Mouse (Mus musculus) heart, embryonic 13.5 days (tissue): ENCODE measurements around the gene Ifit3. TPM values are rescaled to one million over a fixed set of nuclear protein-coding genes. Genes with fewer than 3 reads are reported as not detected.

Source experiments
- ATAC-seq: fragments of 200-750 bp; cut with Nextera tagmentation; 2 replicates; pipeline ENCODE4 v1.8.0; 2017; ENCODE audit warnings: moderate TSS enrichment; ENCODE audit not compliant: insufficient number of reproducible peaks, low FRiP score, low TSS enrichment; ENCODE audit errors: extremely low read depth
- H3K27ac ChIP-seq: fragments of 300-500 bp; sonication (generic); replicated peaks from 2 replicates; pipeline ENCODE4 v1.5.1; 2015; ENCODE audit warnings: moderate library complexity, mild to moderate bottlenecking, inconsistent platforms
- H3K27me3 ChIP-seq: fragments of 300-500 bp; sonication (generic); replicated peaks from 2 replicates; pipeline ENCODE4 v1.6.1; 2015; ENCODE audit warnings: mild to moderate bottlenecking, inconsistent platforms
- H3K36me3 ChIP-seq: fragments of 300-500 bp; sonication (generic); 2 replicates; pipeline ENCODE4 v1.6.1; 2015; ENCODE audit warnings: mild to moderate bottlenecking, inconsistent platforms
- H3K4me1 ChIP-seq: fragments of 300-500 bp; sonication (generic); 2 replicates; pipeline ENCODE4 v1.6.1; 2015; ENCODE audit warnings: inconsistent platforms
- H3K4me2 ChIP-seq: fragments of 300-500 bp; sonication (generic); 2 replicates; pipeline ENCODE4 v1.6.1; 2015; ENCODE audit warnings: inconsistent platforms, mild to moderate bottlenecking, moderate library complexity
- H3K4me3 ChIP-seq: fragments of 300-500 bp; sonication (generic); 2 replicates; pipeline ENCODE4 v1.5.1; 2015; ENCODE audit warnings: moderate library complexity, mild to moderate bottlenecking, inconsistent platforms
- H3K9ac ChIP-seq: fragments of 300-500 bp; sonication (generic); 2 replicates; pipeline ENCODE4 v1.6.1; 2015; ENCODE audit warnings: inconsistent platforms, mild to moderate bottlenecking, moderate library complexity
- H3K9me3 ChIP-seq: fragments of 300-500 bp; sonication (generic); 2 replicates; pipeline ENCODE4 v1.6.1; 2016; ENCODE audit warnings: inconsistent platforms
- WGBS: fragments of 180-500 bp; shearing (Covaris S2); methylation state at CpG from one replicate; pipeline ENCODE4 v1.1.7; 2015; ENCODE audit warnings: mixed read lengths; 5-methylcytosine and 5-hydroxymethylcytosine counted together
- polyA plus RNA-seq: library from polyadenylated mRNA; unstranded; fragments of >200 nt; fragmentation: Nextera tagmentation; extraction: Ambion mirVana; gene quantifications from 2 replicates; pipeline ENCODE4 v1.2.1, GENCODE M21; 2015

Gene Ifit3
- polyA plus RNA-seq, 1 experiment from 2014 or later = 1.6 TPM

DNA sequence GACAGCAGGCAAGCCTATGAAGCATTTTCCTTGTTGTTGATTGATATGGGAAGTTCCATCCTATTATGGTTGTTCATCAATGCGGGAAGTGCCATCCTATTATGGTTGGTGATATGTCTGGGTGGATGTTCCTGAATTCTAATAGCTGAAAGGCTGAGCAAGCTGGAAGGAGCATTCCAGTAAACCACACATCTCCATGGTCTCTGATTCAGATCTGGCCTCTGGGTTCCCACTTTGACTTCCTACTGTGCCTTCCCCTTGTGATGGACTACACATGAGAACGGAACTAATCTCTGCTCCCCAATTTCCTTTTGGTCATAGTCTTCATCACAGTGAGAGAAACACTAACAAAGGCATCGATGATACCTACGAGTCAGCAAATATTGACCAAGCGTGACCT is 37.5 kb downstream of the Ifit3 start:
- Histone ChIP-seq H3K4me1 (no peaks in the 10 kb centered on the region), H3K4me2 (no peak overlapping the region), H3K4me3 (no peak overlapping the region), H3K27me3 (no peaks in the 10 kb centered on the region), H3K9ac (no peak overlapping the region), H3K36me3 (no peaks in the 10 kb centered on the region), H3K27ac (no peak overlapping the region), H3K9me3 (no peaks in the 10 kb centered on the region)
- no peak for ATAC-seq
- 87% methylated on average over 5 of the region's 5 CpGs for WGBS

DNA sequence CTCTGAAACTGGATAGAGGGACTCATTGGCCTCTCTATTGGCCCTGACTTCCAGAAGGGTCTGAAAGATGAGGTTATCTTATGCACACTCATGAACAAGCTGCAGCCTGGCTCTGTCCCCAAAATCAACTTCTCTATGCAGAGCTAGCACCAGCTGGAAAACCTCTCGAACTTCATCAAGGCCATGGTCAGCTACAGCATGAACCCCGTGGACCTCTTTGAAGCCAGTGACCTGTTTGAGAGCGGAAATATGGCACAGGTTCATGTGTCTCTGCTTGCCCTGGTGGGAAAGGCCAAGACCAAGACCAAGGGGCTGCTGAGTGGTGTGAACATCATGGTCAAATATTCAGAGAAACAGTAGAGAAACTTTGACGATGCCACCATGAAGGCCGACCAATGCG is 40.5 kb downstream of the Ifit3 start:
- no peaks in the 10 kb centered on the region for H3K36me3 ChIP-seq
- H3K4me2 ChIP-seq = no peak overlapping the region
- H3K27me3 ChIP-seq = no peaks in the 10 kb centered on the region
- ATAC-seq = no peak
- H3K4me3 ChIP-seq = no peak overlapping the region
- no peak overlapping the region for H3K27ac ChIP-seq
- no peaks in the 10 kb centered on the region for H3K9me3 ChIP-seq
- WGBS = 84% methylated on average over 6 of the region's 6 CpGs
- no peak overlapping the region for H3K9ac ChIP-seq
- no peaks in the 10 kb centered on the region for H3K4me1 ChIP-seq

DNA sequence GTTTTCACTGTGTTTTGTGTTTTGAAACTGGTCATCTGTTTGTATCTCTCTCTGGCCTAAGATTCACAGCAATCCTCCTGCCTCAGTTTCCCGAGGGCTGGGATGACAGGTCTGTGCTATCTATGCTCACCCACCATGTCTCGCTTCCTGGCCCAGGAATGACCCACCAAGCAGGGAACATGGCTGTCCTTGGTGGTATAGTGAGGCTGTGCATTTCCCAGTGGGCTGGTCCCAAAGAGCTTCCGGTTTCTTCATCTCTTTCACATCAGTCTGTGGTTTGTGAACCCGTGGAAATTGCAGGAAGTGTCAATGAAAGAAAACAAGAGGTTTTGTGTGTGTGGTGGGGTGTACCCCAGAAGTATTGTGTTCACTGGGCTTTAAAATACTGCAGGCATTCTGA is 41.3 kb downstream of the Ifit3 start:
- ATAC-seq = no peak
- no peak overlapping the region for H3K4me3 ChIP-seq
- no peaks in the 10 kb centered on the region for H3K27me3 ChIP-seq
- H3K36me3 ChIP-seq = no peaks in the 10 kb centered on the region
- no peak overlapping the region for H3K27ac ChIP-seq
- H3K9ac ChIP-seq = no peak overlapping the region
- 68% methylated on average over 4 of the region's 4 CpGs for WGBS
- H3K4me1 ChIP-seq = no peaks in the 10 kb centered on the region
- no peak overlapping the region for H3K4me2 ChIP-seq
- H3K9me3 ChIP-seq = no peaks in the 10 kb centered on the region

DNA sequence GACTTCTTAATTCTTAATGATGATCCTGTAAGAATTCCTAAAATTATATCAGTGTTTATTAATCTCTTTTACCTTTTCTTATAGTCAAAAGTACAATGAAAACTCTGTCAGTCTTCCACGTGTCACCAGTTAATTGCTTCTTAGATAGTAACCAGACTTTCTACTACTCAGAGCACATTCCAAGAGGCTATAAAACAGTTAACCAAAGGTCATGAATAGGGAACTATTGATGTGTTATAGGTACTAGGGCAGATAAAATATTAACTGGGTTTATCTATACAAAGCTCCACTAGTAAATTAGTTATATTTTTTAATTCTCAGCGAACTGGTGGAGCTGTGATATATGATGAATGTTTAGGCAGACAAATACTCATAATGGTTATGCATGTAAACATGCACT is 44.2 kb downstream of the Ifit3 start:
- 61% methylated on average over 2 of the region's 2 CpGs for WGBS
- Histone ChIP-seq H3K4me3 (no peak overlapping the region), H3K36me3 (no peaks in the 10 kb centered on the region), H3K27me3 (no peaks in the 10 kb centered on the region), H3K4me2 (no peak overlapping the region), H3K9ac (no peak overlapping the region), H3K27ac (no peak overlapping the region), H3K4me1 (no peaks in the 10 kb centered on the region), H3K9me3 (no peaks in the 10 kb centered on the region)
- no peak for ATAC-seq

DNA sequence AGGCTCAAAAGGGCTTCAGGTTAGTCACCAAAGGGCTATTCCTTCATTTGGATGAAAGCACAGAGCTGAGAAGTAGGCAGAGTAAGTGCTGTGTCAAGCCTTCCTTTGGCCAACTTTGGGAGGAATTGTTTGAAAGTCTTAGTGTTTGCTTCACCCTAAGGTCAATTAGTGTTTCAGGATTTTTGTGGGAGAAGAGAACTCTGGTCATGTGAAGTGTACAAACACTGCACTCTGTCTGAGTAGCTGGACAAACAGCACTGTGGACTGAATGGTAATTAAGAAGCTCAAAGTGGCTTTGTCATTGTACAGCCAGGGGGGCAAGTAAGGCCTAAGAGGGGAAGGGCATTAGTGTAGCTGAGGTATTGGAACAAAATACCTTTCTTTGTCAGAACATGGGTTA is 48.2 kb downstream of the Ifit3 start:
- ATAC-seq = no peak
- Histone ChIP-seq H3K27me3 (no peaks in the 10 kb centered on the region), H3K4me1 (no peaks in the 10 kb centered on the region), H3K9me3 (no peaks in the 10 kb centered on the region), H3K4me3 (no peak overlapping the region), H3K9ac (no peak overlapping the region), H3K27ac (no peak overlapping the region), H3K4me2 (no peak overlapping the region), H3K36me3 (no peaks in the 10 kb centered on the region)

DNA sequence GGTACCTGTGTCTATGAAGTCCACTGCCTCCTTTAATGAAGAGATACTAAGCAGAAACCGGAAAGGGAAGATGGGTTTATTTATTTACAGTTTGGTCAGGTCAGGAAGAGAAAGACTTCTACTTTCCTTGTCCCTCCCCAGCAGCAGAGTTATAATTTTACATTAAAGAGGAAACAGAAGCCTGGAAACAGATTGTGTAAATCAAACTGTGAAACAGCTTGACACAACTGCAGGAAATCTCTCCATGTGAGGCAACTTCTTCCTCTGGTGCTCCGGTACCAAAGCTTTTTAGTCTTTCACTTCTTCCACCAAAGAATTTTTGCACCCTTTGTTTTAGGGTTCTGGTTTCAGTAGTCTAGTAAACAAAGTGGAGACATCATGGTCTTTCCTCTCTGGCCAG is 50.2 kb downstream of the Ifit3 start:
- Histone ChIP-seq H3K27ac (no peak overlapping the region), H3K27me3 (peaks cover 7% of the 10 kb centered on the region; the same call in 1 of the 2 replicates), H3K9me3 (no peaks in the 10 kb centered on the region), H3K4me1 (no peaks in the 10 kb centered on the region), H3K9ac (no peak overlapping the region), H3K36me3 (no peaks in the 10 kb centered on the region), H3K4me3 (no peak overlapping the region), H3K4me2 (no peak overlapping the region)
- ATAC-seq = no peak
- 53% methylated on average over 2 of the region's 2 CpGs for WGBS

DNA sequence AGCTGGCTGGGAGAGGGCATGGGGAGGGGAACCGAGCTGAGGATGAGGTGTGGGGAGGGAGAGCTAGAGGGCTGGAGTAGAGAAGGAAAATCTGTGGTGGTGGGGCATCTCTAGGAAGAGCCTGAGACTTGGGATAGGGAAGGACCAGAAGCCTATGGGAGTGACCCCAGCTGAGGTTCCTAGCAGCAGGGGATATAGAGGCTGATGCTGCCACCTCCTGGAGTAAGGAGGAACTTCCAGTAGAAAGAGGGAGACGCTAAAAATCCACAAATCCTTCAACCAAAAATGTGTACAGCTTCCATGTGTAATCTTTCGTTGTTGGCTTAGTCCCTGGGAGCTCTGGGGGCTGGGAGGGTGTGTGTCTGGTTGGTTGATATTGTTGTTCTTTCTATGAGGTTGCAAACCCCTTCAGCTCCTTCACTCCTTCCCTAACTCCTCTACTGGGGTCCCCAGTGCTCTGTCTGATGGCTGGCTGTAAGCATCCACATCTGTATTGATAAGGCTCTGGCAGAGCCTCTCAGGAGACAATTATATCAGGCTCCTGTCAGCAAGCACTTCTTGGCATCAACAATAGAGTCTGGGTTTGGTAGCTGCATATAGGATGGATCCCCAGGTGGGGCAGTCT is 53.7 kb downstream of the Ifit3 start:
- H3K9ac ChIP-seq = no peak overlapping the region
- peaks cover 17% of the 10 kb centered on the region for H3K27me3 ChIP-seq
- H3K9me3 ChIP-seq = no peaks in the 10 kb centered on the region
- 7% methylated on average over 3 of the region's 3 CpGs for WGBS
- no peak overlapping the region for H3K4me2 ChIP-seq
- H3K36me3 ChIP-seq = no peaks in the 10 kb centered on the region
- peaks cover 9% of the 10 kb centered on the region for H3K4me1 ChIP-seq
- no peak for ATAC-seq
- no peak overlapping the region for H3K27ac ChIP-seq
- H3K4me3 ChIP-seq = no peak overlapping the region

Other genes starting within 250 kb of the Ifit3 start
- gene Ch25h, start 108.4 kb upstream of the Ifit3 start, polyA plus RNA-seq = 5.1 and 5.7 TPM in 2 replicates
- gene Lipa, start 56.1 kb upstream of the Ifit3 start, polyA plus RNA-seq = 31.1 and 33.9 TPM in 2 replicates
- gene Ifit2, start 32.8 kb upstream of the Ifit3 start, polyA plus RNA-seq = 6.2 and 8.0 TPM in 2 replicates
- gene Ifit1bl1, start 18.4 kb downstream of the Ifit3 start, polyA plus RNA-seq = 1.5 and 1.6 TPM in 2 replicates
- 0.37 and 1.0 TPM in 2 replicates for gene Ifit3b, start 24.4 kb downstream of the Ifit3 start, polyA plus RNA-seq
- gene Ifit1bl2, start 57.2 kb downstream of the Ifit3 start, polyA plus RNA-seq = 0.72 and 0.98 TPM in 2 replicates
- 0.88 and 1.3 TPM in 2 replicates for gene Ifit1, start 57.3 kb downstream of the Ifit3 start, polyA plus RNA-seq
- 16.4 and 21.3 TPM in 2 replicates for gene Slc16a12, start 163.8 kb downstream of the Ifit3 start, polyA plus RNA-seq